Mouse (Mus musculus): ENCODE data around the gene Ifngr2. TPM values are rescaled to one million over a fixed set of nuclear protein-coding genes. Genes with fewer than 3 reads are reported as not detected.

Ifngr2 gene
- polyA plus RNA-seq, 1 experiment from 2014 or later, result 99.4 TPM

DNA sequence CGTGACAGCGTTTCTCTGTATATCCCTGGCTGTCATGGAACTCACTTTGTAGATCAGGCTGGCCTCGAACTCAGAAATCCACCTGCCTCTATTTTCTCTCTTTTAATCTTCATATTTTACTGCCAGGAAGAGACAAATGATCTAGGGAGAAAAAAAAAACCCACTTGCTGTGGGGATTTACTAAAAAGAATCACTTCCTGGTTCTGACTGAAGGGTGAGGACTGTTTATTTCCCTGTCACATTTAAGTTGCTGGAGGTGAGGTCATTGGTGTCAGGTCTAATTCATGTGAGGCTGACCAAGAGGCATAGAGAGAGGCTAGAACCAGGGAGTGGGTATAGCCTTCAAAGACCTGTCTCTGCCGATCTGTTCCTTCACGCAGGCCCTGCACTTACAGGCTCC lies 2.7 kb downstream of the Ifngr2 start:
- H3K4me2 ChIP-seq, result peak overlapping the region; percentile 75
- 63% methylated on average over 5 of the region's 5 CpGs for WGBS
- H3K9me3 ChIP-seq (replicated peaks), result no peaks in the 10 kb centered on the region
- no peaks in the 10 kb centered on the region for H3K27me3 ChIP-seq (replicated peaks)
- H3K27ac ChIP-seq (ENCODE audit: poor library complexity, severe bottlenecking), result peak overlapping the region; percentile 89
- H3K4me1 ChIP-seq (replicated peaks), result peaks cover 78% of the 10 kb centered on the region
- H3K4me3 ChIP-seq, result peak overlapping the region; percentile 10; the same call in 1 of the 2 replicates
- H3K36me3 ChIP-seq, result peaks cover 7% of the 10 kb centered on the region
- peak overlapping the region; percentile 72; the same call in 1 of the 2 replicates for H3K9ac ChIP-seq
- ATAC-seq (ENCODE audit: insufficient number of reproducible peaks, low FRiP score), result no peak

DNA sequence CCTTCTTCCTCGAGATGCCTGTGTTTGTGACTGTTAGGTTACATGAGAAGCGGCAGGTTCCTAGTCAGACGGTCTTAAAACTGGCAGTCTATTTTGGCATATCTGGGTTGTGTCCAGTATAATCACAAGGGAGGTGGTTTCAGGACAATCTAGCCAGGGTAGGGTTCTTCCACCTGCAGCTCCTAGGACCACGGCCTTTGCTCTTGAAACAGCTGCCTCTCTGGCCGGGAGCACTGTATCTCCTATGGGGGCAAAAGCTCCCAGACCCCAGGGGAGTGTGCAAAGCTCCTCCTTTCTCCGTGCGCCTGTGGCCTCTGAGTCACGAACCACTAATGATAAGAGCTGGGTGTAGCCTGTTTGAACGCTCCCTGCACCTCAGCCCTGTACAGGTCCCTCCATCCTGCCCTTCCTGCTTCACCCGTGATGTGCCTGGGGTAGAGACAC lies 4.2 kb downstream of the Ifngr2 start:
- Histone ChIP-seq H3K4me3 (no peak overlapping the region), H3K4me1 (replicated peaks) (peaks cover 82% of the 10 kb centered on the region), H3K4me2 (peak overlapping the region; percentile 48), H3K27me3 (replicated peaks) (no peaks in the 10 kb centered on the region), H3K9ac (peak overlapping the region; percentile 42), H3K9me3 (replicated peaks) (no peaks in the 10 kb centered on the region), H3K27ac (ENCODE audit: poor library complexity, severe bottlenecking) (peak overlapping the region; percentile 75), H3K36me3 (peaks cover 20% of the 10 kb centered on the region)
- 18% methylated on average over 10 of the region's 10 CpGs for WGBS
- 0 out of 2 replicates have a peak, but pooled peaks have one; percentile 43 for ATAC-seq (ENCODE audit: insufficient number of reproducible peaks, low FRiP score)

DNA sequence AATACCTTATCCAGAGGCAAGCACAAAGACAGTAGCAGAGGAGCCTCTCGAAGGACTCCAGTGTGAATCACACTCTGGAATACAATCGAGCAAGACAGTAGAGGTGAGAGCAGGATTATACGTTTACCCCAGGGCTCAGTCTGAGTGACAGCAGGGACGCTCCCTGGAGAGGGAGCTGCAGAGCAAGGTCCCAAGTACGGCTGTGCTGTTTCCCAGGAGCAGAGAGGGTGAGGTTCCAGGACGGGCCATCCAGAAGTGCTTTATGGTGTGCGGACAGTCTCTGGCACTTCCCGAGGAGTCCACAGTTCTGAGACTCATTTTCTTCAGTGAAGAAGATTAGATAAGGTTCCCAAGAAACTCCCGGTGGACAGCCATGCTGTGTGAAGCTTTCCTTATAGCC lies 5.2 kb downstream of the Ifngr2 start:
- 31% methylated on average over 9 of the region's 9 CpGs for WGBS
- H3K4me2 ChIP-seq, result peak overlapping the region; percentile 16; the same call in 1 of the 2 replicates
- no peaks in the 10 kb centered on the region for H3K9me3 ChIP-seq (replicated peaks)
- peaks cover 29% of the 10 kb centered on the region for H3K36me3 ChIP-seq
- H3K9ac ChIP-seq, result no peak overlapping the region
- 0 out of 2 replicates have a peak overlapping the region, but pooled peaks have one; percentile 75 for H3K27ac ChIP-seq (ENCODE audit: poor library complexity, severe bottlenecking)
- no peak for ATAC-seq (ENCODE audit: insufficient number of reproducible peaks, low FRiP score)
- no peak overlapping the region for H3K4me3 ChIP-seq
- peaks cover 78% of the 10 kb centered on the region for H3K4me1 ChIP-seq (replicated peaks)
- no peaks in the 10 kb centered on the region for H3K27me3 ChIP-seq (replicated peaks)

DNA sequence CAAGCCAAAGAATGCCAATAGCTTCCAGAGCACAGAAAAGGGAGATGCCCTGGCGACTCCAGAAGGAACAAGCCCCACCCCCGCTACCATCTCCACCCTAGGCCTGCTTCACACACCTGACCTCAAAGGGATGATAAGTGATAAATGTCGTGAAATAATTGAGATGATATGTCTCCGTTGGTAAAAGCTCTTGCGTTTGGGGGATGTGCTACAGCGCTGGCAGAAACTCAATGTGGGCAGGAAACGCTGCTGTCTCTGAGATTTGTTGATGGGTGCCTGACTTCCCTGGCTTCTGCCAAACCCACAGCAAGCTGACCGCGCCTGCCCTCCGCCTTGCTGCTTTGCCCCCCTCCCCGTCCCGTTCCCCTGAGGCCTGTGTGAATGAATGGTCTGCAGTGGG lies 6.8 kb downstream of the Ifngr2 start:
- no peak overlapping the region for H3K4me3 ChIP-seq
- H3K9me3 ChIP-seq (replicated peaks), result no peaks in the 10 kb centered on the region
- 34% methylated on average over 12 of the region's 12 CpGs for WGBS
- H3K4me1 ChIP-seq (replicated peaks), result peaks cover 69% of the 10 kb centered on the region
- no peak overlapping the region; the same call in 1 of the 2 replicates for H3K9ac ChIP-seq
- no peak for ATAC-seq (ENCODE audit: insufficient number of reproducible peaks, low FRiP score)
- peak overlapping the region; percentile 39 for H3K4me2 ChIP-seq
- peaks cover 43% of the 10 kb centered on the region for H3K36me3 ChIP-seq
- H3K27ac ChIP-seq (ENCODE audit: poor library complexity, severe bottlenecking), result no peak overlapping the region
- H3K27me3 ChIP-seq (replicated peaks), result no peaks in the 10 kb centered on the region

DNA sequence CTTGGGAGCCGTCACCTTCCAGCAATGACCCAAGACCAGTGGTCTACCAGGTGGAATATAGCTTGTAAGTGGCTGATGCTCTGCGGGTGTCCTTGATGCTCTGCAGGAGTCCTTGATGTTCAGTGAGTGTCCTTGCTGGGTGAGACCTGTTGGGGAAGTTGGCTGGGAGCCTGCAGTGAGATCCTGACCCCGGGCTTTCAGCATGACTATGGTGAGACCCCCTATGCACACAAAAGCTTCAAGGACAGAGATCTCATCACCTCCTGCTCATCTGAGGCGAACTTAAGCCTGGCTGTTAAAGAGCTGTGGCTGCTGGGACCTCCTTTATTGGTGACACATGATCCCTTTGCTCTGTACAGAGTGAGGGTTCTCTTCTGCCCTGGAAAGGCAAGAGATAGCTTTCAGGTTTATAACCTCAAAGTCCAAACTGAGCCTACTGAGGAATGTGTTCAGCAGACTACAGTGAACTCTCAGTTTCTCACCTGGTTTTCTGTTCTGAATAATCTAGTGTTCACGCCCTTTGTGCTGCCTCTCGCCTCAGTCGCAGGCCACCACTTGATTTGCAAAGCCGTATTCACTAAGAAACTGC lies 8.2 kb downstream of the Ifngr2 start:
- H3K27me3 ChIP-seq (replicated peaks), result no peaks in the 10 kb centered on the region
- ATAC-seq (ENCODE audit: insufficient number of reproducible peaks, low FRiP score), result no peak
- WGBS, result 70% methylated on average over 8 of the region's 8 CpGs
- H3K27ac ChIP-seq (ENCODE audit: poor library complexity, severe bottlenecking), result peak overlapping the region; percentile 22; the same call in 1 of the 2 replicates
- no peaks in the 10 kb centered on the region for H3K9me3 ChIP-seq (replicated peaks)
- H3K4me1 ChIP-seq (replicated peaks), result peaks cover 54% of the 10 kb centered on the region
- no peak overlapping the region for H3K9ac ChIP-seq
- H3K36me3 ChIP-seq, result peaks cover 52% of the 10 kb centered on the region
- no peak overlapping the region for H3K4me2 ChIP-seq
- H3K4me3 ChIP-seq, result no peak overlapping the region

DNA sequence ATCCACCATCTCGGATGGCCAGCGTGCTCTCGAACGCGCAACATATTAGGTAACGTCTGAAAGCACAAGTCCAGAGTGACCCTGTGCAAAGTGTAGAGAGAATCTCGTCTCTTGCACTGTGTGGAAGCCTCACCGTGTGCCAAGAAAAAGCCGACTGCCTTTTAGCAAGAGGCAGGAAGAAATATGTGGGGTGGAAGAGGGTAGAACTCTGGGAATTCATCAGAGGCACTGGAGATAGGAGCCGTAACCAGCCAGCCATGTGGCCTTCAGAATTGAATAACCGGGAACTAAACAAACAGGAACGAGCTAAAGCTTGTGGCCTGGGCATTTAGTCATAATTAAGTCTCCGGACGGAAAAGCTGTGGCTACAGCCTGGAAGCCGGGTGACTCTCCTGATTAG lies 9.8 kb downstream of the Ifngr2 start:
- Histone ChIP-seq H3K27ac (ENCODE audit: poor library complexity, severe bottlenecking) (no peak overlapping the region), H3K36me3 (peaks cover 62% of the 10 kb centered on the region), H3K4me3 (no peak overlapping the region), H3K4me1 (replicated peaks) (peaks cover 43% of the 10 kb centered on the region), H3K4me2 (no peak overlapping the region), H3K9ac (no peak overlapping the region), H3K27me3 (replicated peaks) (no peaks in the 10 kb centered on the region), H3K9me3 (replicated peaks) (no peaks in the 10 kb centered on the region)
- no peak for ATAC-seq (ENCODE audit: insufficient number of reproducible peaks, low FRiP score)
- 84% methylated on average over 15 of the region's 15 CpGs for WGBS

DNA sequence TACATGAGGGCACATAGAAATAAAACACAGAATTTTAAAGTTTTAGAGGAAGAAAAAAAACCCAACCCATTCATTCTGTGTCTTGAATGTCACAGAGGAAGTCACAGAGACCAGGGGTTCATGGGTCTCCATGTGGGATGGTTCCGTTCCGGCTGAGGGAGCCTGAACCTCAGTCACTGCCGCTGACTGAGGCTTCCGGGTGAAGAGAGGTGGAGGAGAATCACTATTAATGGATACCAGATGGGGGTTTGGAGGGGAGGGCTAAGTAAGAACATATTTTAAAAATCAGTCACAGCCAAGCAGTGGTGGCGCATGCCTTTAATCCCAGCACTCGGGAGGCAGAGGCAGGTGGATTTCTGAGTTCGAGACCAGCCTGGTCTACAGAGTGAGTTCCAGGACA lies 10.3 kb downstream of the Ifngr2 start:
- peaks cover 38% of the 10 kb centered on the region for H3K4me1 ChIP-seq (replicated peaks)
- no peaks in the 10 kb centered on the region for H3K9me3 ChIP-seq (replicated peaks)
- ATAC-seq (ENCODE audit: insufficient number of reproducible peaks, low FRiP score), result no peak
- no peak overlapping the region for H3K27ac ChIP-seq (ENCODE audit: poor library complexity, severe bottlenecking)
- no peak overlapping the region for H3K9ac ChIP-seq
- peaks cover 68% of the 10 kb centered on the region for H3K36me3 ChIP-seq
- H3K27me3 ChIP-seq (replicated peaks), result no peaks in the 10 kb centered on the region
- WGBS, result 91% methylated on average over 7 of the region's 7 CpGs
- H3K4me3 ChIP-seq, result no peak overlapping the region
- no peak overlapping the region for H3K4me2 ChIP-seq

DNA sequence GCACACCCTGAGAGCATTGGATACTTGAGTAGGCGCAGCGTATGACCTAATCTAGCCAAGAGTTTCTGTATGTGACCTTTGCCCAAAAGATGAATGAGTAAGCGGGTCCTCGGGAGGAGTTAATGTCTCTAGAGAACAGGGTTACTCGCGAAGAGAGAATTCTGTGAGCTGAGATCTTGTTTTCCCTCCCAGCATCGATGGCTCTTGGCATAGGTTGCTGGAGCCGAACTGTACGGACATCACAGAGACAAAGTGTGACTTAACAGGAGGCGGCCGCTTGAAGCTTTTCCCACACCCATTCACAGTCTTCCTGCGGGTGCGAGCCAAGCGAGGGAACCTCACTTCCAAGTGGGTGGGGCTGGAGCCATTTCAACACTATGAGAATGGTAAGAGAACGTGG lies 10.8 kb downstream of the Ifngr2 start:
- no peak for ATAC-seq (ENCODE audit: insufficient number of reproducible peaks, low FRiP score)
- Histone ChIP-seq H3K4me1 (replicated peaks) (peaks cover 34% of the 10 kb centered on the region), H3K4me3 (no peak overlapping the region), H3K4me2 (no peak overlapping the region), H3K27ac (ENCODE audit: poor library complexity, severe bottlenecking) (no peak overlapping the region), H3K9ac (no peak overlapping the region), H3K9me3 (replicated peaks) (no peaks in the 10 kb centered on the region), H3K36me3 (peaks cover 70% of the 10 kb centered on the region), H3K27me3 (replicated peaks) (no peaks in the 10 kb centered on the region)
- WGBS, result 86% methylated on average over 15 of the region's 15 CpGs

DNA sequence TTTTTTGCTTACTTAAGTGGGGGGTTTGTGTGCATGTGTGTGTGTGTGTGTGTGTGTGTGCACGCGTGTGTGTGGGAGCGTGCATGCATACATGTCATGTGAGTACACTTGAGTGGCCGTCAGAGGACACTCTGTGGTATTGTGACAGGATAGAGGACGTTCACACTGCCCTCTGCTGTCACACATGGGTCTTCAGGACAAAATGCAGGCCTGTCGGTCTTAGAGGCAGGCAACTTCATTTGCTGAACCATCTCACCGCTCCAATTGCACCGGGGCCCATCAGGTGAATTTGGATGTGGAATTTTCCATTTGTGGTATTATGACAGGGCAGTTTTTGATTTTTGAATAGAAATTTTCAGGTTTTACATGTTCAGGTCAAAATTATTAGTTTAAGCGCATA lies 14.2 kb downstream of the Ifngr2 start:
- no peak overlapping the region for H3K4me2 ChIP-seq
- H3K36me3 ChIP-seq, result peaks cover 74% of the 10 kb centered on the region
- no peak for ATAC-seq (ENCODE audit: insufficient number of reproducible peaks, low FRiP score)
- 50% methylated on average over 9 of the region's 9 CpGs for WGBS
- peaks cover 3% of the 10 kb centered on the region; the same call in 1 of the 2 replicates for H3K4me1 ChIP-seq (replicated peaks)
- no peak overlapping the region for H3K9ac ChIP-seq
- H3K4me3 ChIP-seq, result no peak overlapping the region
- H3K27ac ChIP-seq (ENCODE audit: poor library complexity, severe bottlenecking), result no peak overlapping the region
- no peaks in the 10 kb centered on the region for H3K27me3 ChIP-seq (replicated peaks)
- H3K9me3 ChIP-seq (replicated peaks), result no peaks in the 10 kb centered on the region

DNA sequence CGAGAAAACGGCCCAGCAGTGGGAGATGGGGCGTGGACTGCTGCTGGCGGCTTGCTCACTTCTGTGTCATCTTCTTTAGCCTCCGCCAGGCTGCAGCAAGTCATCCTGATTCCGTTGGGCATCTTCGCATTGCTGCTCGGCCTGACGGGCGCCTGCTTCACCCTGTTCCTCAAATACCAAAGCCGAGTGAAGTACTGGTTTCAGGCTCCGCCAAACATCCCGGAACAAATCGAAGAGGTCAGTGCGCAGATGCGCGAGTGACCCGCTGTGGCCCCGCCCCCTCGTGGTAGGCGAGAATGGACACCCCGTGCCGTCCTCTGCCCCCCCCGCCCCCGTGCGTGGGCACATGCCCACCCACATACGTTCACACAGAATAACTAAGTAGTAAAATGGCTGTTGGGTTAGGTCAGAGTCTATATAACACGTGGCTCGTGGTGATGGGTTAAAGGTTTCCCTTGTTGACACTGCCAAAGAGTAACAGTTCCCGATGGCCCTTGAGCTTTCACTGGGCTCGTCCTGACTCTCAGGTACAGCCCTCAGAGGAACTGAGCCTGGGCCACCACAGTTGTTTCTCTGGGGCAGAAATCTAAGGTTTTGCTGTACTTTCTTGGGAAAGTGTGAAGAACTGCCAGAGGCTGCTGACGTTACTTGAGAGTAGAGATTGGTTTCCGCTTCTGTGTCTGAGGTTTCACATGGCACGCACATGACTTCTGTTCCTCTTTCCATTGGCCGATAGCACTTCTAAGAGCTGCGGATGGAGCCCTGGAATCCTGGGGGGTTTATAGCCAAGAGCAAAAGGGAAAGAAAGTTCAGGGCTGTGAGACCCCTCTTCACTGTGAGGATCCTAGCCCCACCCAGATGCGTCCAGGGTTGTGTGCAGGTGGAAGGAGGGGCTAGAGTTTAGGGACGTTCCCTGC lies 14.9 kb downstream of the Ifngr2 start:
- no peak for ATAC-seq (ENCODE audit: insufficient number of reproducible peaks, low FRiP score)

DNA sequence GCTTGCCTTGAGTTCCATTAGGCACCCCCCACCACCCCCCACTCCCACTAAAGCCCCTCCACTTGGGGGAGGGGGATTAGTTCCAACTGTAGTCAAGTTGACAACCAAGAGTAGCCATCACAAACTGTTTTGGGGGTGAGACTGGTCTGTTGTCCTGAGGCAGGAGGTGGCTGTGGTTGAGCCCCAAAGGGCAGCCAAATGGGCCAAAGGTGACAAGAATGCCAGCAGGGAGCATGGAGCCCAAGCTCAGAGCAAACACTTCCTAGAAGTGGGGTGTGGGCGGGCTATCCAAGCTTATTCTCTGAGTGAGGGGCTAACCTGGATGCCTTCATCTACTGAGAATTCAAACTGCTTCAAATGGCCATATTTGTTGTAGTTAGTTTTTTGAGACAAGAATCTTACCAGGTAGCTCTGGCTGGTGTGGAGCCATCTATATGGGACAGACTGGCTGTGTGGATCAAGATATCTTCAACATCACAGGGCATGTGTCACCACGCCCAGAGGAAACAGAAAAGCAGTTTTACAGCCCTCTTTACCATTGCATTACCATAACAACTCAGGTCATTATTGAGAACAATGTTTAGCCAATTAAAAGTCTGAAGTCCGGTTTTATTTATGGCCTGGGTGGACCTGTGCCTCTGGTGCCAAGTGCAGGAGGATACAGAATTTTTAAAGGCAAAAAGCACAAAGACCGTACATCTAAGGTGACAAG lies 17.9 kb downstream of the Ifngr2 start:
- 74% methylated on average over 4 of the region's 4 CpGs for WGBS
- Histone ChIP-seq H3K4me3 (no peak overlapping the region), H3K9me3 (replicated peaks) (no peaks in the 10 kb centered on the region), H3K27me3 (replicated peaks) (no peaks in the 10 kb centered on the region), H3K27ac (ENCODE audit: poor library complexity, severe bottlenecking) (no peak overlapping the region), H3K36me3 (peaks cover 42% of the 10 kb centered on the region), H3K9ac (no peak overlapping the region), H3K4me2 (no peak overlapping the region), H3K4me1 (replicated peaks) (0 out of 2 replicates have a peak, but pooled peaks cover 6% of the 10 kb centered on the region)
- no peak for ATAC-seq (ENCODE audit: insufficient number of reproducible peaks, low FRiP score)

More for the DNA sequence above, 14.9 kb downstream of the Ifngr2 start:
- Histone ChIP-seq H3K4me2 (no peak overlapping the region), H3K9ac (no peak overlapping the region), H3K36me3 (peaks cover 68% of the 10 kb centered on the region), H3K4me3 (no peak overlapping the region), H3K27ac (ENCODE audit: poor library complexity, severe bottlenecking) (no peak overlapping the region), H3K27me3 (replicated peaks) (no peaks in the 10 kb centered on the region), H3K9me3 (replicated peaks) (no peaks in the 10 kb centered on the region), H3K4me1 (replicated peaks) (0 out of 2 replicates have a peak, but pooled peaks cover 6% of the 10 kb centered on the region)
- WGBS, result 71% methylated on average over 38 of the region's 38 CpGs
